Mouse (Mus musculus) thymus, adult 2 months (tissue): ENCODE measurements around the gene Pdlim7. TPM values are rescaled to one million over a fixed set of nuclear protein-coding genes. Genes with fewer than 3 reads are reported as not detected.

Experiments
- DNase-seq: peaks from one replicate; pipeline ENCODE4 v3.0.0; 2021
- H3K27ac ChIP-seq: fragments of 200-500 bp; 2 replicates; pipeline ENCODE4 v1.5.1; 2012; ENCODE audit warnings: low read length, control low read depth; ENCODE audit not compliant: control insufficient read depth, insufficient read depth
- H3K27me3 ChIP-seq: fragments of 200-500 bp; 2 replicates; pipeline ENCODE4 v1.6.1; 2012; ENCODE audit warnings: mild to moderate bottlenecking, low read length, moderate library complexity, mixed read lengths; ENCODE audit not compliant: control insufficient read depth, insufficient read depth
- H3K36me3 ChIP-seq: fragments of 200-500 bp; 2 replicates; pipeline ENCODE4 v1.6.1; 2012; ENCODE audit warnings: mild to moderate bottlenecking, low read length, moderate library complexity; ENCODE audit not compliant: control insufficient read depth, insufficient read depth
- H3K4me1 ChIP-seq: fragments of 200-500 bp; replicated peaks from 2 replicates; pipeline ENCODE4 v1.6.1; 2012; ENCODE audit warnings: low read length; ENCODE audit not compliant: control insufficient read depth, insufficient read depth
- H3K4me3 ChIP-seq: fragments of 200-500 bp; 2 replicates; pipeline ENCODE4 v1.5.1; 2012; ENCODE audit warnings: mild to moderate bottlenecking, low read length, control low read depth, moderate library complexity; ENCODE audit not compliant: control insufficient read depth, insufficient read depth
- CTCF ChIP-seq: fragments of 200-500 bp; IDR thresholded peaks from 2 replicates; pipeline ENCODE4 v1.5.1; 2012; ENCODE audit warnings: mild to moderate bottlenecking, control low read depth, low read length, moderate library complexity, borderline replicate concordance; ENCODE audit not compliant: control insufficient read depth, poor library complexity, insufficient read depth; ENCODE audit errors: extremely low read depth
- POLR2A ChIP-seq: fragments of 200-500 bp; IDR thresholded peaks from 2 replicates; pipeline ENCODE4 v1.6.1; 2012; ENCODE audit warnings: mild to moderate bottlenecking, low read length, control low read depth, moderate library complexity; ENCODE audit not compliant: control insufficient read depth, poor library complexity, insufficient read depth; ENCODE audit errors: extremely low read depth
- WGBS: fragments of 180-500 bp; shearing (Covaris S2); methylation state at CpG from one replicate; pipeline ENCODE4 v1.1.7; 2018; 5-methylcytosine and 5-hydroxymethylcytosine counted together
- polyA plus RNA-seq: library from polyadenylated mRNA; depleted of rRNA; stranded (reverse); fragments of >200 nt; gene quantifications from 2 replicates; pipeline ENCODE4 v1.2.3, GENCODE M21; 2012

Pdlim7 gene
- polyA plus RNA-seq, 1 experiment: 29.5 TPM

DNA sequence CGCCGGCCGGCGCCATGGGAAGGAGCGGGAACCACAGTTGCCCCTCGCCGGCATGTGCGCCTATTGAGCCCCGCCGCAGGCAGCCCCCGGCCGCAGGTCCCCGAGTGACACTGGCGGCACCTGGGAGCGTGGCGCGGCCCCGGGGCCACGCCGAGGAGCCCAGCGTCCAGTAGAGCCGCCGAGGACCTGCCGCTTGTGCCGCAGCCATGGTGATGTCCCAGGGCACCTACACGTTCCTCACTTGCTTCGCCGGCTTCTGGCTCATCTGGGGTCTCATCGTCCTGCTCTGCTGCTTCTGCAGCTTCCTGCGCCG lies 41.7 kb downstream of the Pdlim7 start:
- Histone ChIP-seq H3K4me3 (peak overlapping the region; percentile 44), H3K27ac (no peak overlapping the region), H3K27me3 (peaks cover 10% of the 10 kb centered on the region; the same call in 1 of the 2 replicates), H3K36me3 (no peaks in the 10 kb centered on the region), H3K4me1 (peaks cover 19% of the 10 kb centered on the region)
- under 1% methylated on average over 31 of the region's 31 CpGs for WGBS
- TF ChIP-seq POLR2A (no peak), CTCF (no peak)
- DNase-seq: no peak

DNA sequence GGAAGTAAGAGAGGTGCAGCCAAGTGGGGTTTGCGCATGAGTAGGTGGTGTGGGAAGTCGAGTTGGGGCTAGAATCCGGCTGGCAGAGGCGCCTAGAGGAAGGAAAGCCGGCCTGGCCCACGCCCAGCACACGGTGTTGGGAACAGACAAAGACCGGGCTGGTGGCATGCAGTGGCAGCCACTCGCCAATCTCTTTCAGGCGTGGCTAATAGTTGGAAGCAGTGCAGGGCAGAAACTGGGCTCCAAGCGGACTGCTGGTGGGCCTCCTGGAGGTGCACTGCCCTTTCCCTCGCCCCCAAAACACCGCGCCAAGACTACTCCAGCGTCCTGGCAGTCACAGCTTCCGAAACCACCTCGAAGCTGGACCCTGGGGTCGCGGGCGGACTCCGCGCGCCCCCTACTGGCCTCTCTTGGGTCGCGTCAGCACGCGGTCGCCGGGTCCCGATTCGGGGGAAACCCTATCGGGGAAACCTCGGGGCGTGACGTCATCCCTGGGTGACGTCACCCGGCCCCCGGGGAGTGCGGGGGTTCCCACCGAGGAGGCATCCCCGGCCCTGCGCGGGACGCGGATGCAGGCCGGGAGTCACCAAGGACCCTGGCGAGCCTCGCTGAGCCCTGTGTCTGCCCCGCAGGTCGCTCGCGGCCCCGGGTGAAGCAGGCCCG lies 42.2 kb downstream of the Pdlim7 start:
- peak; percentile 82 for DNase-seq
- Histone ChIP-seq H3K4me1 (peaks cover 19% of the 10 kb centered on the region), H3K27me3 (peaks cover 10% of the 10 kb centered on the region; the same call in 1 of the 2 replicates), H3K36me3 (no peaks in the 10 kb centered on the region), H3K27ac (no peak overlapping the region), H3K4me3 (peak overlapping the region; percentile 44)
- peak; percentile 99 for TF ChIP-seq CTCF
- TF ChIP-seq POLR2A: no peak
- under 1% methylated on average over 54 of the region's 54 CpGs for WGBS

DNA sequence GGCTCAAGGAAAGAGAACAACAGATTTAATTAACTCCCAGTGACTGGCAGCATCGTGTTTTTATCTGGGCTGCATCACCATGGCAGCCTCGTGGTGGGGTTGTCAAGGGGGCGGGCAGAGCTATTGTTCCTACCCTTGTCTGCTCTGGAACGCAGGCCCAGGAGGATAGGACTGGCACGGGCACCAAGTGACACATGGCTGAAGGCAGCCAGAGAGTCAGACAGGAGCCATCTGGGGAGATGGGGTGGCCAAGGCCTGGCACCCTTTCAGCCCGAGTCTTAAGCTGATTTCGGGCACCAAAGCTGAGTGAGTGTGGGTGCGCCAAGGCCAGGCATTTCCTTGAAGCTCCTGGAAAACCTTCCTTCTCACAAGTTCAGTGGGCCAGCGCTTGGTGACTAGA lies 43.1 kb downstream of the Pdlim7 start:
- Histone ChIP-seq H3K36me3 (no peaks in the 10 kb centered on the region), H3K27me3 (peaks cover 10% of the 10 kb centered on the region; the same call in 1 of the 2 replicates), H3K4me1 (peaks cover 19% of the 10 kb centered on the region), H3K27ac (no peak overlapping the region), H3K4me3 (no peak overlapping the region)
- WGBS: 74% methylated on average over 9 of the region's 9 CpGs
- no peak for DNase-seq
- no peak for TF ChIP-seq CTCF
- TF ChIP-seq POLR2A: no peak

DNA sequence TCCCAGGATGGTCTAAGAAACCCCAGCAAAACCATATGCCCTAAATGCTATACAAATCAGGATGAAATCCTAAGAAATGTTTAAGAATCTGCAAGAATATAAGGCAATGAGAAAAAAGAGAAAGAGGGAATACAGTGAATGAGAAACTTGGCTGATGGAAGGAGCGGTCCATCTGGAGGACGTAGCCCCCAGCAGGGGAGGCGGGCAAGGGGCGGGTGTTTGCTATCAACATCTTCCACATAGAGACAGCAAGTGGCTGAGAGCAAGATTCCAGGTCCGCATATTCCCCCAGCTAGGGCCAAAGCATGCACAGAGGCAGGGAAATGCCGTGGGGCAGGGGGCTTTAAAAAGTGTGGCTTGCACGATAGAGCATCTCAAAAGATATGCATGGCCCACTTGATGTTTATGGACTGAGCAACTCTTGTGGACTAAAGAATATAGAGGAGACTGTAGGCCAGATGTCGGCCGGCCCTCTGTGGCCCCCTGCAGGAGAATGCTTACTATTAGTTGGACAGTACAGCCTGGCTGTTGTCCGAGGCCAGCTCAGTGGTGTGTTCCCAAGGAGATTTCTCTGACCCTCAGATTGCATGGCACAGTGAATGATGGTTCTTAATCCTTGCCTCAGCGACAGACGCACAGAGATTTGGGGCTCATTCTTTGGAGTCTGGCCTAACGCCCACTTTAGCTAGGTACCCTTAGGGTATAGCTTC lies 44.5 kb downstream of the Pdlim7 start:
- 59% methylated on average over 13 of the region's 13 CpGs for whole genome bisulfite sequencing
- TF ChIP-seq CTCF (no peak), POLR2A (no peak)
- DNase-seq: no peak
- Histone ChIP-seq H3K4me3 (no peak overlapping the region), H3K36me3 (no peaks in the 10 kb centered on the region), H3K27ac (no peak overlapping the region), H3K4me1 (peaks cover 30% of the 10 kb centered on the region), H3K27me3 (peaks cover 10% of the 10 kb centered on the region; the same call in 1 of the 2 replicates)

DNA sequence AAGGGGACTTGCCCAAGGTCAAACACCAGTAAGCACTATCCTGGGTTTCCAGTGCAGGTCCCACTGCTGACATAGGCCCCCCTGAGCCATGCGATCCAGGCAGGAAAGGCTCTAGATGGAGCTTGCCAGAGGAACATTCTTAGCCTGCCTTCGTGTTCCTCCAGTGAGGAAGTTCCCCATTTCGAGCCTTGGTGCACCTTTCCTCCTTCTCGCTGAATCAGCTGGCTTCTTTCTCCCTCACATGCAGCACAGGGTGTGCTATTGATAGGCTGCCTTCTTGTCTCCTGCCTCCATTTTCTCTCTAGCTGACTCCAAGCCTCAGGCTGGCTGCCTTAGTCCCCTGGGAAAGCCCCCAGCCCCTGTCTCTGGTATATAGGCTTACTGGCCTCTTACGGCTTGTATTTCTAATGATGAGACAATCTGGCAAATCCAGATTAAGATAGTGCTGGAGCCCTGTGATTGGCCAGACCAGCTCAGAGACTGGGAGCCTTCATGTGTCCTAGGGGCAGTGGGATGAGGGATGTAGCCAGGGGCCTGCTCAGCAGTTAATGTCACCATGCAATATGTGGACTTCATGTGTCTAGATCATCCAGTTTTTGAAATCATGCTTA lies 47.5 kb downstream of the Pdlim7 start:
- whole genome bisulfite sequencing: 47% methylated on average over 5 of the region's 5 CpGs

DNA sequence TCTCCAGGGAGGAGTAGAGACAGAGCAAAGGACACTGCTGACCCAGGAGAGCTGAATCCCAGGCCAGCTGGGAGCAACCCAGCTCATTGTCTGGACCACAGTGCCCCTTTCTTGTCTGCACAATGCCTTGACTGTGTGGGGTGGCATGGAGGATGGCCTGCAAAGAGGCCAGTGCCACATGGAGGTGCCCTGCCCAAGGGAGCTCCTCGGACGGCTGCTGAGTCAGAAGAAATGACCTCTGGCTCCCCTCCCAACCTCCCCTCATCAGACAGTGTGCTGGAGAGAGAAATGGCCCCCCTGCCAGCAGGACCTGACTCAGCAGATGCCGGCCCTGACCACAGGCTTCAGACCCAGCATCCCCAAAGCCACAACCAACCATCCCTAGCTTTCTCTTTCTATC lies 48.3 kb downstream of the Pdlim7 start:
- Histone ChIP-seq H3K4me3 (no peak overlapping the region), H3K4me1 (peaks cover 25% of the 10 kb centered on the region)
- 8% methylated on average over 3 of the region's 3 CpGs for WGBS

More for the DNA sequence above, 47.5 kb downstream of the Pdlim7 start:
- H3K36me3 ChIP-seq: 0 out of 2 replicates have a peak, but pooled peaks cover 8% of the 10 kb centered on the region
- no peak overlapping the region for H3K27ac ChIP-seq
- TF ChIP-seq POLR2A (no peak), CTCF (no peak)
- no peaks in the 10 kb centered on the region for H3K27me3 ChIP-seq
- H3K4me3 ChIP-seq: no peak overlapping the region
- peaks cover 26% of the 10 kb centered on the region for H3K4me1 ChIP-seq
- no peak for DNase-seq

More for the DNA sequence above, 48.3 kb downstream of the Pdlim7 start:
- no peak for DNase-seq
- H3K27ac ChIP-seq: no peak overlapping the region
- H3K27me3 ChIP-seq: no peaks in the 10 kb centered on the region
- no peak for TF ChIP-seq POLR2A
- TF ChIP-seq CTCF: no peak
- peaks cover 10% of the 10 kb centered on the region for H3K36me3 ChIP-seq
